Mouse (Mus musculus): ENCODE data around the gene Slc4a3. TPM values are rescaled to one million over a fixed set of nuclear protein-coding genes. Genes with fewer than 3 reads are reported as not detected.

Gene Slc4a3
- total RNA-seq, 2 experiments from 2014 or later: 7.2 to 11.9 TPM

DNA sequence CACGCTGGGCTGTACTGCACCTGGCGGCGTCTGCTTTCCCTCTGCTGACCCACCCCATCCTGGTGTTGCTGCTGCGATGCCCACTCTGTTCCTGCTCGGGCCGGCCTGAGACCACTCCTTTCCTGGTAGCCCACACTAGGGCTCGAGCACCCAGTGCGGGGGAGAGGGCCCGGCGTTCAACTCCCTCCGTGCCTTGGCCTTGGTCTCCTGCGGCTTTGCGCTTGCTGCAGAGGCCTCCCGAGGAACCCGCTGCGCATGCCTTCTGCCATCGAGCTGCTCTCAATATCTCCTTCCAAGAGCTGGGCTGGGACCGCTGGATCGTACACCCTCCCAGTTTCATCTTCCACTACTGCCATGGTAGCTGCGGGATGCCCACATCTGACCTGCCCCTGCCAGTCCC lies 36.5 kb upstream of the Slc4a3 start:
- DNase-seq: no peak
- Histone ChIP-seq H3K27ac (no peak overlapping the region), H3K4me3 (no peak overlapping the region)
- intact Hi-C loops (cut with DNase I): loop anchor here (5.0 kb wide), 1 partner anchor 38 kb away; the partner anchor contains the start of gene Slc4a3
- no peak for TF ChIP-seq CTCF (IDR thresholded peaks at IDR 0.05)

DNA sequence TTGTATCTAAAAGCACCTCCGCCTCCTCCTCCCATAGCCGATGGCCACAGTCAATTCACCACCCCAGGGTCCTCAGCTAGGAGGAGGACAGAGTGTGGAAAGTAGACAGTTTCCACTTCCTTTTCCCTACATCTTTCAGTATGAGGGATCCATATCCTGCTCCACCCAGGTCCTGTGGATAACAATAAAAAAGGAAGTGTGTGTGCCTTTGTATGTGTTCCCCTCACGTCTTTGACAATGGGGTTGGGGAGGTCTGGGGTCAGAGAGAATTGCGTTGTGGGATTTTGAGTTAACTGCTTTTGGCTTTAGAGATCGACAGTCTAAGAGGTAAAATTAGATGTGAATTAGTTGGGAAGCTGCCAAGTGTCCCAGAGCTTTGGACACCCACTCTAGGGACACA lies 35.9 kb upstream of the Slc4a3 start:
- no peak for DNase-seq
- no peak overlapping the region for H3K27ac ChIP-seq
- intact Hi-C loops (cut with DNase I): no loop called here
- H3K4me3 ChIP-seq: no peak overlapping the region
- no peak for TF ChIP-seq CTCF (IDR thresholded peaks at IDR 0.05)

DNA sequence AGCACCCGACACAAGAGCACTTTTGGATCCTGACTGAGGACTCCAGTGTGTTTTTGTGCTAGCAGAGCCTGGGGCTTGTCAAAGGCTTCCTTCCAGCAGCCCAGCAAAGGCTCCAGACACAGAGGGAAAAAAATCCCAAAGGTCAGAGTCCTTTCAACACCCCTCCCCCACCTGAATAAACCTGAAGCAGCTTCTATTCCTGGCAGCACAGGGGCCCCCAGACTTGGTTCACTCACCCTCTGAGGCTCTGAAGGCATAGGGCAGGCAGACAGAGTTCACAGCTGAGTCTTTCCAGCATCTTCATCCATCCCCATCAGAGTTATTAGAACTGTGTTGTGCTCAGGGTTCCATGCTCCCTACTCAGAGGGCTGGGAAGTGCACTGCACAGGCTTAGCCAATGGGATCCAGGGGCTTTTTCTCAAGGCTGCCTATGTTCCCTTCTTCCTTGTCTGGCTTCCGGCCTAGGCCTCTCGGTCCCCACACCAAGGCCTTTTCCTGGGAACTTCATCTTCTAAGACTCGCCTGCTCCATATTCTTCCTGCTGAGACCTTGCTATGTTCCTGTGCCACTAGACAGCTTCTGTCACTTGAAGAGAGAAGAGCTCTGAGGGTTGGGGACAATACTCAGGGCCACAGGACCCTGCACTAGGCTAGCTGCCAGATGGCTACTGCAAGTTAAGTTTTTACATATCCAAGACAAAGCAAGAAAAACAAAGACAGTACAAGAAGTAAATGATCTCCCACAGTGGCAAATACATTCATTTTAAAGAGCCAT lies 34.4 kb upstream of the Slc4a3 start:
- intact Hi-C loops (cut with DNase I): no loop called here
- DNase-seq: no peak
- peak overlapping the region; percentile 63 for H3K27ac ChIP-seq
- no peak for TF ChIP-seq CTCF (IDR thresholded peaks at IDR 0.05)
- H3K4me3 ChIP-seq: no peak overlapping the region

DNA sequence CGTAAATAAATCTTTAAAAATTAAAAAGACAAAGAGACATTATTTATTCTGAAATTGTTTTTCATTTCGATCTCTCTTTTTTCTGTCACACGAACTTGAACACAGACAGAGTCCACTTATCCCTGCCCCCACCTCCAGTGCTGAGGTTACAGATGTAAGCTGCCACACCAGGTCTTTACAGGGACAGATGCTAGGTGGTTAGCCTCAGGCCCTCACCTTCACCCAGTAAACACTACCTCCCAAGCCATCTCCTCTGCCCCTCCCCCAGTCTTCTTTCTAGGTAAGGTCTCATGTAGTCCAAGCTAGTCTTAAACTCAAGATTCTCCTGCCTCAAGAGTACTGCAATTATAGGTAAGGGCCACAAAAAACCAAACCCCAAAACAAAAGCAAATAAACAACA lies 33.5 kb upstream of the Slc4a3 start:
- Histone ChIP-seq H3K27ac (no peak overlapping the region), H3K4me3 (no peak overlapping the region)
- no peak for DNase-seq
- intact Hi-C loops (cut with DNase I): no loop called here
- TF ChIP-seq CTCF (IDR thresholded peaks at IDR 0.05): no peak

DNA sequence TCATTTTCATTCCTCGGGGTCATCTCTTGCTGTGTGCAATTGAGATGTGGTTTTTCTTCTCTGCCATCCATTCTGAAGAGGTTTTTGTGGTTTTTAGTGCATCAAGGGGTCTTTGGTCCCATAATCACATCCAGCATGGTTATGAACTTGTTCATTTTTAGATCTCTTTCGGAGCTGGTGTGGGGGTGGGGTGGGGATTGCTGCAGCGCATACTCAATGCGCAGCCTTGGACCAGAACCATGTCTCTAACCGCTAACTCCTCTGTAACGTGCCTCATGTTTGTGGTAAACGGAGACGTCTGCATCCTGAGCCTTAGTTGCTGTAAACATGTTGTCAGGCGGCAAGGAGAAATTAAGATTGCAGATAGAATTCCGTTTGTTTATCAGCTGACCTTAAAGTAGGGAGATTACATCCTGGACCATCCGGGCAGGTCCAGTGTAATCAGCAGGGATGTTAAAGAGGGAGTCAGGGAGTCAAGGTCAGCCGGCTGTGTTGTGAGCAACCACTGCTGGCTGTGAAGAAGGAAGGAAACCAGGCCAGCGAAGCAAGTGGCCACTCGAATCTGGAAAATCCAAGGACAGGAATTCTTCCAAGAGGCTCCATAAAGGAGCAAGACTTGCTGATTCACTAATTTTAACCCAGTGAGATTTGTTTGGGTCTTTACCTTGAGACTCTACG lies 29.2 kb upstream of the Slc4a3 start:
- TF ChIP-seq CTCF (IDR thresholded peaks at IDR 0.05): no peak
- intact Hi-C loops (cut with DNase I): no loop called here
- no peak overlapping the region for H3K27ac ChIP-seq
- no peak overlapping the region for H3K4me3 ChIP-seq
- no peak for DNase-seq

DNA sequence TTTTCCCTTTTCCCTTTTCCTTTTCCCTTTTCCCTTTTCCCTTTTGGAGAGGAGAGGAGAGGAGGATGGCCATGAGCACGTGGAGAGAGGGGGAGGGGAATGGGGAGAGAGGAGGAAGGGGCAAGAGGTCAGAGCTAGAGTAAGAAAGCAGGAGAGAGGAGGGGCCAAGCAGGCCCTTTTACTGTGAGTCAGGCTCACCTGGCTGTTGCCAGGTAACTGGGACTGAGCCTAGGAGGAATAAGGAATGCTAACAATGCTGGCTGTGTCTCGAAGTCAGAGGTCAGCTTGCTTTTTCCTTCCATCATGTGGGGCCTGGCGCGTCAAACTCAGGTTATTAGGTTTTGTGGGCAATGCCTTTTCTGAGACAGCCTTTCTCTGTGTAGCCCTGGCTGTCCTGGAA lies 28.1 kb upstream of the Slc4a3 start:
- intact Hi-C loops (cut with DNase I): no loop called here
- Histone ChIP-seq H3K4me3 (no peak overlapping the region), H3K27ac (no peak overlapping the region)
- no peak for TF ChIP-seq CTCF (IDR thresholded peaks at IDR 0.05)
- DNase-seq: no peak

DNA sequence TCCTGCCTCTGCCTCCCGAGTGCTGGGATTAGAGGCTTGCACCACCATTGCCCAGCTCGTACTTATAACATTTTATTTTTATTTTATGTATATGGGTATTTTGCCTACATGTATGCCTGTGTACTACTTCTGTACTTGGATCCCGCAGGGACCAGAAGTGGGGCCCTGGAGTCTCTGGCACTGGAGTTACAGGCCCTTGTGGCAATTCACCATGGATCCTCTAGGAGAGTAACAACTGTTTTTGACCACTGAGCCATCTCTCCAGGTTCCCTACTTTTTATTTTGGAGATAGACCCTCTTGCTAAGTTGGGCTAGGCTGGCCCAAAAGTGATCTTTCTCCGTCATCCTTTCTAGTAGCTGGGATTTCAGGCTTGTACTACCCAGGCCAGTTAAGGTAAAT lies 27.6 kb upstream of the Slc4a3 start:
- no peak for DNase-seq
- Histone ChIP-seq H3K27ac (no peak overlapping the region), H3K4me3 (no peak overlapping the region)
- intact Hi-C loops (cut with DNase I): no loop called here
- TF ChIP-seq CTCF (IDR thresholded peaks at IDR 0.05): no peak

DNA sequence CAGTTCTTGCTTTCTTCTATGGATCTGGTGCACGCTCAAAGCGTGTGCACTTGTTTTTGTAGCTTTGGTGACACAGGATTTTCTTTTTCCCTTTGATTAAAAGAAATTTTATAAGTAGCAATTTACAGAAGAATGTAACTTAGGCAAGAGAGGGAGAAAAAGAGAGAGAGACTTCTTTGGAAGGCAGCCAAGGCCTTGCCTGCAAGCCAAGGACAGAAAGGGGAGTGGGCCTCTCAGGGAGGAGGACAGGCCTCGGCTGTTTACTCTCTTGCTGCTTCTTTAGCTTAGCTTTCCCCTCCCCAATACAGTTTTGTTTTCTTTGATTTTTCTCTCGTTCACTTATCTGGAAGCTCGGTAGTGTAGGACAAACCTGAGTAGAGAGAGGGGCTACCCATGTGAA lies 26.5 kb upstream of the Slc4a3 start:
- DNase-seq: no peak
- intact Hi-C loops (cut with DNase I): no loop called here
- no peak for TF ChIP-seq CTCF (IDR thresholded peaks at IDR 0.05)
- no peak overlapping the region for H3K4me3 ChIP-seq
- no peak overlapping the region for H3K27ac ChIP-seq

DNA sequence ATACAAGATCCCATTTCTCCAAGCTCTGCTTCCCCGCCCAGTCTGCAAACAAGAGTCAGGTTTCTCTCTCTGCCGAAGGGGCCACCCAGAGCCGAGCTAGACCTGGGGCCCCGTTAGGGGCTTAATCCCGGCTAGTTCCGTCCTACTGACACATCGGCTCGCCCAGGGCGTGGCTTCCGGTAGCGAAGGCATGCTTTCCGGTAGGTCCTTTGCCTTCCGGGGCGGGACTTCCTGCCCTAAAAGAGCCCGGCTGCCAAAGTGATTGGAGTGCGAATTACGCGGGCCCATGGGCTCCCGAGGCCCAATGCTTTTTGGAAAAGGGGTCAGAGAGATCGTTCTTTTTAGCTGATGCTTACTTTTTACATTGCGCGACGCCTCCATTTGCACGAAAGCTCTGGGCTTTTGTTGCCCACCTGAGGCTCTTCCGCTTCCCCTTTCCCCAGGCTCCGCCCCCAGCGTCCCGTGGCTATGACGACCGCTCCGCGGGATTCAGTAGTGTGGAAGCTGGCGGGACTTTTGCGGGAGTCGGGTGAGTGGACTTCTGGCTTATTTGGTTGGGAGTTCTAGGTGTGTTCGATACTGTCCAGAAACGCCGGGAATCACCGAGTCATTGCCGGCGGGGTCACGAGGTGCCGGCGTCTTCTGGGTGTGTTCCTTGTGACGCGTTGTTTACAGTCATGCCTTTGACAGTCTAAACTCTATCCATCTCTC lies 24.6 kb upstream of the Slc4a3 start, which contains the start of gene Stk11ip:
TSS of gene Stk11ip (plus strand) at position 209 of the 711 bp plus-strand sequence.
- Histone ChIP-seq H3K4me3 (peak within 1 kb of the TSS; percentile 85), H3K27ac (peak within 1 kb of the TSS; percentile 97)
- intact Hi-C loops (cut with DNase I): no loop called here
- no peak for TF ChIP-seq CTCF (IDR thresholded peaks at IDR 0.05)
- peak; percentile 96 for DNase-seq

DNA sequence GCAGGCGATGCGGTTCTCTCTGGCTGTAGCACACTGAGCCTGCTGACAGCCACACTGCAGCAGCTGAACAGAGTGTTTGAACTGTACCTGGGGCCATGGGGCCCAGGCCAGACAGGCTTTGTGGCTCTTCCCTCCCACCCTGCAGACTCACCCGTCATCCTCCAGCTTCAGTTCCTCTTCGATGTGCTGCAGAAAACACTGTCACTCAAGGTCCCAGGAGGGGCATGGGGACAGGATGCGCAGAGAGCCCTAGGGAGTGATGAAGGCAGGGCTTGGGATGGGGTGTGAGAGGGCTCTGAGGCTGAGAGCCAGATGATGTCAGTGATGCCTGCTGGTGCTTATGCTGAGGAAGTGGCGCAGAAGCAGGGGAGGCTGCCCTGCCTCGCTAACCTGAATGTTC lies 21.4 kb upstream of the Slc4a3 start:
- TF ChIP-seq CTCF (IDR thresholded peaks at IDR 0.05): no peak

DNA sequence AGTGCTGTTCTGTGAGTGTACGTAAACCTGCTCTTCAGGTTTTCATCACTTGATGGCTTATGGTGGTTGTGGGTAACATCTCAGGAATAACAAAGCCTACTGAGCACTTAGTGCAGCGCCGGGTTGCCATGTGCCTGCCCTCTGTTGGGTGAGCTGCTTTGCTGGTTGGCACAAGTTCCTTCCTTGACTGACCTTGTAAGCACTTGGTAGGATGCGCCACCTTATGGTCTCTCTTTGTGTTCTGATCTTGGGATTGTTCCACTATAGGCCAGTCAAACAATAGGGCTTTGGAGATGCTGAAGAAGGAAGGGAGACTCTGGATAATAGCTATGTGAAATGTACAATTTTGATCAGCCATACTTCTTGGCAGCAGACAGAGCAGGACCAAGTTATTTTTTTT lies 15.5 kb upstream of the Slc4a3 start:
- DNase-seq: no peak
- no peak overlapping the region for H3K4me3 ChIP-seq
- TF ChIP-seq CTCF (IDR thresholded peaks at IDR 0.05): no peak
- no peak overlapping the region for H3K27ac ChIP-seq
- intact Hi-C loops (cut with DNase I): no loop called here

More for the DNA sequence above, 21.4 kb upstream of the Slc4a3 start:
- no peak overlapping the region for H3K4me3 ChIP-seq
- H3K27ac ChIP-seq: no peak overlapping the region
- intact Hi-C loops (cut with DNase I): no loop called here
- DNase-seq: no peak

DNA sequence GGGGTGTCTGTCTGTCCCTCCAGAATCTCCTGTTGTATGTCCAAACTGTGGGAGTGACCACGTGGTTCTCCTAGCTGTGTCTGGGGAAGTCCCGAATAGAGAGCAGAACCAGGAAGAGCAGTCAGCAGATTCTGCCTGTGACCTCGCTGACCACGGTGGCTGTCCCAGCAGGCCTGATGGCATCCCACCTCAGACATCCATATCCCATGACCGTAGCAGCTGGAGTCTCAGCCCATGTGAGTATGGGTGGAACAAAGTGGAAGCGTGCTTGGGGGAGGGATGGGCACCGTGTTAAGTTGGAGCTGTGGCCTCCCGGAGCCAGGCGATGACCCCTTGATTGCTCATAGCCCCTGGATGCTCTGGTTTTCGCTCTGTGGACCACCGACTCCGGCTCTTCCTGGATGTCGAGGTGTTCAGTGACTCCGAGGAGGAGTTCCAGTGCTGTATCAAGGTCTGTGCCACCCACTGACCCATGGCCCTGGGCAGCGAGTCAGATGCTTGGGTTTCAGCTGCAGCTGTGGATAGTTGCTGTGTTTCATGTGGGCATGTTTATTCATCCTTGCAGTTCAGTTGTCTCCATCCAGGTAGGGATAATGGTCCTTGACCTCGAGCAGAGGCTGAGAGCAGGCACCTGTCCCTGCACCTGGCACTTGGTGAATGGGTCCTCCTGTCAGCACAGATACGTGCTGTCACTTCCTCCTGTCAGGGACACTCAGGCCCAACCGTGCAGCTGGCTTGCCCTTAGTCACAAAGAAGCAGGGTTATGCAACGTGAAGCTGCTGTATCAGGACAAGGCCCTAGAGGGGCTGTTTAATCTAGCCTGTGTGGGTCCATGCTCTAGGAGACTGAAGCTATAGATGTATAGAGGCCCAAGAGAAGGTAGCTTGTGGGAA lies 13.5 kb upstream of the Slc4a3 start:
- TF ChIP-seq CTCF (IDR thresholded peaks at IDR 0.05): no peak
- no peak overlapping the region for H3K4me3 ChIP-seq
- DNase-seq: no peak
- no peak overlapping the region for H3K27ac ChIP-seq
- intact Hi-C loops (cut with DNase I): no loop called here
